Mouse (Mus musculus): ENCODE measurements around the gene Zfyve28.

Zfyve28 gene

DNA sequence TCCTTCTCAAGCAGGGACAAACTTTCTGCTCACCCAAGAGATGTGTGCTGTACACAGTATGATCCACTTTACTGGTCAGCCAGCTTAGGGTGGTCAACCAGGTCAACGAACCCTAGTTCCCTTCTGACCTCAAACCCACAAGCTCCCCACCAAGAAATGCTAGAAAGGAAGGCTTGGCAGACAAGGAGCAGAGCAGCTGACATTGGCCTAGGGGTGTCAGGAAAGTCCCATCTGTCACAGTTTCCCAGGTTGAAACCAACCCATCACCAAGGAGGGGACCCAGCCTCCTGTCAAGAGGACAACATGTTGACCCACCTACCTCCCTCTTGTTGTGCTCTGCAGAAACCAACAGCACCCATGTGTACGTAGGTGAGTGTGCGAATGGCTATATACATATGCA is 41.8 kb downstream of the Zfyve28 start:
- no peak for TF ChIP-seq GATA4 (IDR thresholded peaks at IDR 0.05; ENCODE audit: insufficient replicate concordance, low read length)

DNA sequence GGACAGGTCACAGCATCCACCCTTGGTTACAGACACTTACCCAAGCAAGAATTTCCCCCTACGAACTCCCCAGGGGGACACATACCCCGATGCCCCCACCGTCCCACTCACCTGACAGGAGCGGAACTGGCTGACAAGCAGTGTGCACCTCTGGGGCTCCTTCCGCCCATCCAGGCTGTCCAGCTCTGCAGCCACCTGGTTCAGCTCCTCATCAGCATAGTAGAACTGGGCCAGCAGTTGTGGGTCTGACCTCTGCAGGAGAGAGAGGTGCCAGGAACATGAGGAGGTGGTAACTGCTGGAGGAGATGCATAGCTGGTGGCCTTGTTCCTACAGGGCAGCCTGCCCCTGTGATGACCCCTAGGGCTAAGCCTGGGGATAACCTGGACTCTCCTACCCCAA is 45.2 kb downstream of the Zfyve28 start:
- no peak for TF ChIP-seq GATA4 (IDR thresholded peaks at IDR 0.05; ENCODE audit: insufficient replicate concordance, low read length)

DNA sequence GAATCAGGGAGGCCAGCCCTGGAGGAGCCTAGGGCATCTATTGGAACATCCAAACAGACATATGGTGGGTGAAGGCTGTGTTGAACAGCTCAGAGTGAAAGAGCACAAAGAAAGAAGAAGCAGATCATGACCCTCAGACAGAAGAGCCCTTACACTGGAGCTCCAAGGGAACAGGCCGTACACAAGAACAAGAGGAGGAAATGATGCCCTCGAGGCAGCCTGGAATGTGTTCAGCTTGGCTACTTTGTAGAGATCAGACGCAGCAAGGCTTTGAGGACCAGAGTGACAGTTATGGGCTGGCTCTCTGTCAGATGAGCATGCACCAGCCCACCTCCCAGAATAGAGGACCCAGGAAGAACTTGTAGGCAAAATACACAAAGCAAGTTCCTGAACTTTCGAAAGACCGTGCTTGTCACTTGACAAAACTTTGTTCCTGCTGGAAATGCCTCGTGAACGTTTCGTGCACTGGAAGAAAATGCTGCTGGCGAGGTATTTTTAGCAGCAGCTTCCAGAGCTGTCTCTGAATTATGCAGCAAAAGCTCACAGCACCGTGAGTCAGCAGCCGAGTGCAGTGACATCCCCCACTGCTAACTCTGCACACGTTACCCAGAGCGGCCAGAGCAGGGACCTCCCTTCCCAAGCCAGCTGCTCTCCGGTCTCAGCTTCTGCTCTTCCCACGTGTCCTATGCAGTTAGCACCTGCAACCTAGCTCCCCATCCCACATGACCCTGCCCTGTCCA is 45.9 kb downstream of the Zfyve28 start:
- TF ChIP-seq GATA4 (IDR thresholded peaks at IDR 0.05; ENCODE audit: insufficient replicate concordance, low read length), result no peak

DNA sequence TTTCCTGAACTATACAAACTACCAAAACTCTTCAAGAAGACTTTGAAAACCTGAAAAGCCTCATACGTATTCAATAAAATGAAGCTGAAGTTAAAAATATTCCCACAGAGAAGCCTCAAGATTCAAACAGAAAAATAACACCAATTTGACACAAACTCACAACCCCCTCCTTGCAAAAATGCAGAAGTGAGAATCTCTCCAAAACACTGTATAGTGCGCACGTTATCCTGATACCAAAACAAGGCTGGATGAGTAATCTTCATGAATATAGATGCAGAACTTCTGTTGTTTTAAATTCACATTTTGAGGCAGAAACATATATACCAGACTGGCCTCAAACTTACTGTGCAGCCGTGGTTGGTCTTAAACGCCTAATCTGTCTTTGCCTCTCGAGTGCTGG is 49.8 kb downstream of the Zfyve28 start:
- no peak for TF ChIP-seq GATA4 (IDR thresholded peaks at IDR 0.05; ENCODE audit: insufficient replicate concordance, low read length)

DNA sequence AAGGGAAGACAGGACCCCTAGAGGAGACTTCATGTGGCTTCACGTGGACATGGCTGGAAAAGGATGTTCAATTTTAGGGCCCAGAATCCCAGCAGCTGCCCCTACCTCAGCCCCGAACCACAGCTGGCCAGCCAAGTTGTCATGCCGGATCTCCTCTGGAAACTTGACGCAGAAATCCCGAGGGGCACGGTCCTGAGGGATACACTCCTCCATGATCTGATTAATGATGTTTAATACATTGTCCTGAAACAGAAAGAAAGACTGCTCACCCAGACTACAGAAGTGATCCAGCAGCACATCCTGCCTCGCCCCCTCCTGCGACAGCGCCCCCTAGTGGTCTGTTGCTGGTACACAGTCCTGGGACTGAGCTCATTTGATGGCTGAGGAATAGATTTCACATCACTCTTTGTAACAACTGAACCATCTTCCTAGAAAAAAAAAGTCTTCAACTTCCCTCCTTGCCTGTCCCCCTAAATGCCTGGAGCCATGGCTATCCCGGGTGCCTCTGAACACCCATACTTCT is 52.3 kb downstream of the Zfyve28 start:
- TF ChIP-seq GATA4 (IDR thresholded peaks at IDR 0.05; ENCODE audit: insufficient replicate concordance, low read length), result no peak

DNA sequence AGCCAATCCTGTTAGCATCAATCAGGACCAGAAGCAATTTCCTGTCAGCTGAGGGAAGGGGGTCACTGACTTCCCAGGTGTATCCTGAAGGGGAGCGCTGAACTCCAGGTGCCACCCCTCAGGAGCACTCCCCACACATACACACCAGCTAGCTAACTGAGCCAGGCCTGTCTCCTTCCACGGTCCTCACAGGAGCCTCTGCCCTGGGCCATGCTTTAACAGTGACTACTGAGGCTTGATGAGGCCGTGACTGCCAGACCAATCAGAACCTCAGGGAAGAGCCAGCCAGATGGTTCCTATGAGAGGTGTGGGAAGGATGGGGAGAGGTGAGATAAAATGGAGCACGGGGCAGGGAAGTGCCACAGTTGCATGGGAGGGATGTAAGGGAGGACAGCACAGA is 53.2 kb downstream of the Zfyve28 start:
- no peak for TF ChIP-seq GATA4 (IDR thresholded peaks at IDR 0.05; ENCODE audit: insufficient replicate concordance, low read length)

DNA sequence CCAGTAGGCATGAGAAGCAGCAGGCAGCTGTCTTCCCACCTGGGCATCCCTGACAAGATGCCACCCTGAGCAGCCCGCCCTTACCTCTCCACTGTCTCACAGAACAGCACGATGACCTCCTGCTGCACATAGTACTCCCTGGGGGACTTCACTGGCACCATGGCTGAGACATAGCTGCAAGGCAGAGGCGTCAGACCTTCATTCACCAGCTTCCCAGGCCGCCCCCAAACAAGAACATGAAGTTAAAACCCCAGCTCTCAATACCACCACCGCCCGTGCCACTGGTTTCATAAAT is 55.1 kb downstream of the Zfyve28 start:
- TF ChIP-seq GATA4 (IDR thresholded peaks at IDR 0.05; ENCODE audit: insufficient replicate concordance, low read length), result no peak

DNA sequence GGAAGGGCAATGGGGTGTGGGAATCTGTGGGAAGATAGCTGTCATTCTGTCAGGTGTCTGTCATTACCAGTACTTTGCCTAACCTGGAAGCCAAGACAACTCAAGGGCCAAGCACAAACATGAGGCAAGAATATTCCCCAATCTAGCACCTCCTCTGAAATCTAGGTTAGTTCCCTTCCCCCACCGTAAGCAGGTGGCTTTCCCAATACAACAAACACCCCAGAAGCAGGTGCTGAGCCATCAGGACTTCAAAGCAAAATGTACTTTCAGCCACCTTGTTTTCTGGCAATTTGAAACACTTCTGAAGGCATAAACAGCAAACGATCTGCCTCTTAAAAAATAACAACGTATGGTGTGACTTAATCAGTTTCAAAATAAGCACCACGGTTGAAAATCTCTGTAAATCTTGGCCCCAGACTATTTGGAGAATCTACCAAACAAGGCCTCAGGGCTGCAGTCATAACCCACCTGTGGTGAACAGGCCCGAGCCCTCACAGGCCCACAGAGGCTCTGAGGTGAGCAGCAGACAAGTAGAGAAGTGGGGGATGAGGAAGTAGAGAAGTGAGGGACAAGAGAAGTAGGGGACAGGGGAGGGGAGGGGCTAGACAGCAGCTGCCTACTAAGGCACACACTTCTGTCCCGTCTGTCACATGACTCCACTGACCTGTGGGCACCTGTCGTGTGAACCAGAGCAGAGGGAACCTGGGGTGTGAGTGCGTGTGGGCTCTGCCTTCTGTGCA is 55.6 kb downstream of the Zfyve28 start:
- TF ChIP-seq GATA4 (IDR thresholded peaks at IDR 0.05; ENCODE audit: insufficient replicate concordance, low read length), result no peak

DNA sequence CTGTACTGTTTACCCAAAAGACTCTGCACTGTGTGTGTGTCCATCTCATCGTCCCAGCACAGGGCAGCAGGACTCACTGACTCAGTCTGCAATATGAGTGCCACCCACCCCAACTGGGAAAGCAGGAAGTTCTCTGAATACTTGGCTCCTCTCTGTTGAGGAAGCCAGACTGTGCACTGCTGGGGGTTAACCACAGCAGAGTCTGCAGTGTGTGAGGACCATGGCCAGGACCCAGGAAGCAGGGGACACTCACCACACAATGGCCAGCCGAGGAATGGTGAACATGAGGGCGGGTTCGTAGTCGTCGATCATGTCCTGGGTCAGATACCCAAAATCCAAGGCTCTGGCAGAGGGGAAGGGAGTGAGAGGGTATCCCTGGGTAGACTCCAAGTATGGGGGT is 56.3 kb downstream of the Zfyve28 start:
- no peak for TF ChIP-seq GATA4 (IDR thresholded peaks at IDR 0.05; ENCODE audit: insufficient replicate concordance, low read length)

DNA sequence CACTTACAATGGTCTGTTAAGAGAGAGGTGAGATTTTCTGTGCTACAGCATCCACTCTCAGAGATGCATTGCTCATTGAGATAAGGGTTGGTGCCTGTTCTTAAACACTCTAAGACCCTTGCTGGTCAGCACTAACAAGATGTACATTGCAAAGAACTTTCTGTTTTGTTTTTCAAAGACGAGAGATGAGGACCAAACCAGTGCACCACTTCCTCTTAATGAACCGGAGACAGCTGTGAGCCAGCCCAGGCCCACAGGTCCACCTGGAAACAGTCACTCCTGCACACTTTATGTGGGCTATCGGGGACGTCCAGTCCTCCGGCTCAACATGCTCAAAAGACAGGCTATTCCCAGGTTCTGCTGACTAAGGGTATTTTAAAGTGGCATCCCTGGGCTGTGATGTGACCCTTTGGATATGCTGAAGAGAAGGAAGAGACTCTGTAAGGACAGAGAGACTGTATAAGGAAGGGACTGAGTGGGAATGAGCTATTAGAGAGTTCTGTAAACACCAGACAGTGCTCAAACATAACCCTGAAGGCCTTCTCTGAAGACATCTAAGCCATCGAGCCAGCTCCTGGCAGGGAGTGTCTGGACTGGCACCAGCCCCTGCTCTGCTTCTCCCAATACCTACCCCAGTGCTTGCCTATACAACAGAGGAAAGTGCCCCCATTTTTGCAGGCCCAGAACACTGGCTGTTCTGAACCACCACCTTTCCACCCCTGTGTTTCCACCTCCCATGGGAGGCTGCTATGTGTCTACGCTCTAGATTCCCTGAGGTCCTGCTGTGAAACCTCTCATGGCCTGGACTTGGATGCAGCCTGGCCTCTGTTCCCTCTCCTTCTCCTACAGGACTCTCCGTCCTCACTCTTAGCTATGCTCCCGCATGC is 57.4 kb downstream of the Zfyve28 start:
- TF ChIP-seq GATA4 (IDR thresholded peaks at IDR 0.05; ENCODE audit: insufficient replicate concordance, low read length), result no peak

DNA sequence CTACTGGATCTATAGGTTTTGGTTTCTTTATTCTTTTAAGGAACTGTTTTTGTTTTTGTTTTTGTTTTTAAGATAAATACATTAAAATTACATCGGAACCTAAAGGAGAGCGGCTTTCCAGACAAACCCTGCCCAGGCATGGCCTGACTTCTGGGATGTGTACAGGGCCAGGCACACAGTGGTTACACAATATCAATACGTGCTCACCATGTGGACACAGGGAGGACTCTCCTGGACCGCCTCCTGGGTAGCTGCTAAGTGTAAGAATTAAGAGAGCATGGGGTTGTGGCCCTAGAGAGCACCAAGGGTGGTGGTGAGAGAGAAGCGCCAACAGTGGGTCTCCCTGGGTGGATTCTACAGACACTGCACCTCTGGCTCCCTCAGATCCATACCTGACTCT is 58.7 kb downstream of the Zfyve28 start:
- no peak for TF ChIP-seq GATA4 (IDR thresholded peaks at IDR 0.05; ENCODE audit: insufficient replicate concordance, low read length)

DNA sequence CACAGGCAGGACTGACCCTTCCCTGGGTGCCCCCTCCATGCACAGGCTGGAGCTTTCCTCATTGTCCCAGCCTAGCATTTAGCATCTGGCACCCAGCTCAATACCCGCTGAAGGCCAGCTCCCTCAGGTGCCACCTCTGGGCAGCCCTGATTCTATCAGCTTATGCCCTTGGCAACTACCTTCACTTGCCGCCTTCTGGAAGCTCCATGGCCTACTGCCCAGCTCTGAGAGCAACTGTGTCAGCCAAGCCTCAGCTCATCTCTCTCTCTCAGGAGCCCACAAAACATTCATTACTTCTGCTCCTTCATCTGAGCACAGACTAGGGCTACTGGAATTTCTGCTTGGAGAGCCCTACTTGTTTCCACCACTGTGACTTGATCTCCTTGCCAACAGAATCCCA is 62.7 kb downstream of the Zfyve28 start:
- no peak for TF ChIP-seq GATA4 (IDR thresholded peaks at IDR 0.05; ENCODE audit: insufficient replicate concordance, low read length)

DNA sequence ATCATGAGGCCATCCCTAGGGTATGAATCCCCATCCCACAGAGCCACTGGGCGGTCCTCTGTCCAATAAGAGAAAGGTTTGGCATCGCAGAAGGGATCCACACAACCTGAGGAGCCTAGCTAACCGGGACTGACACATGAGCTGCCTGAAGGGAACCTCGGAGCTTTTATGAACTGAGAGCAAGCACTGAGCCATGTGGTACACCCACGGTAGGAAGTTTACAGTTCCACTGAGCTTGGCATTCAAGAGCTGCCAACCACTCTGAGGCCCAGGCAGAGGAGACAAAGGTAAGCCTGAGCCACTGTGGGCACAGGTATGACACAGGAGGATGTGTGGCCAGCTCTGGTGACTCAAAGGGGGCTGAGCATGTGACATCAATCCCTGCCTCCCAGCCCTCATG is 63.7 kb downstream of the Zfyve28 start:
- no peak for TF ChIP-seq GATA4 (IDR thresholded peaks at IDR 0.05; ENCODE audit: insufficient replicate concordance, low read length)

DNA sequence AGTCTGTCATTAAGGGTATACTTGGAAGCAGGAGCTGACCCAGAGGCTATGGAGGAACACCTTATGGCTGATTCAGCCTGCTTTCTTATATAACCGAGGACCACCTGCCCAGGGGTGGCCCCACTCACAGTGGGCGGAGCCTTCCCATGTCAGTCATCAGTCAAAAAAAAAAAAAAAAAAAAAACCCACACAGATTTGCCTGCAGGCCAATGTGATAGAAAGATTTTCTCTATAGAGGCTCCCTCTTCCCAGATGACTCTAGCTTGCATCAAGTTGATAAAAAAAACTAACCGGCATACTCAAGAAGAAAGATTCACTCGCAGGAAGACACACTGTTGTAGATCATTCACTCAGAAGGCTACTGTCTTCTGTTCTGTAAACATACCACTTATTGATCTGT is 68.2 kb downstream of the Zfyve28 start:
- no peak for TF ChIP-seq GATA4 (IDR thresholded peaks at IDR 0.05; ENCODE audit: insufficient replicate concordance, low read length)

DNA sequence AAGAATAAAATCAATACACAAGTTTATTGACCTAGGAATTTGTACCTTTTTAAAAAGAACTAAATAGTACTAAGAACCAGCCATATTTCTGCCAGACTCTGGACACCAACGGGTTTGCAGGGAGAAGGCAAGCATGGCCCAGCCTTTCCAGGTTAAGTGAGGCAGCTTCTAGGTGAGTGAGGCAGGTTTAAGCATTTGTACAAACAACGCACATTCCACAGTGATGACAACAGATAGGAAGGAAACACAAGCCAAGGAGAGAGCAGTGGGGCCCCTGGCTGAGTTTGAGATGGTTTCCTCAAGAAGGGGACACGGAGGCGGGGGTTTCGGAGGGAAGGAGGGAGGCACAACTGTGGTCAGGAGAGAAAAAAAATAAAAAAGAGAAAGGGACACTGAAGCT is 69.6 kb downstream of the Zfyve28 start:
- no peak for TF ChIP-seq GATA4 (IDR thresholded peaks at IDR 0.05; ENCODE audit: insufficient replicate concordance, low read length)

DNA sequence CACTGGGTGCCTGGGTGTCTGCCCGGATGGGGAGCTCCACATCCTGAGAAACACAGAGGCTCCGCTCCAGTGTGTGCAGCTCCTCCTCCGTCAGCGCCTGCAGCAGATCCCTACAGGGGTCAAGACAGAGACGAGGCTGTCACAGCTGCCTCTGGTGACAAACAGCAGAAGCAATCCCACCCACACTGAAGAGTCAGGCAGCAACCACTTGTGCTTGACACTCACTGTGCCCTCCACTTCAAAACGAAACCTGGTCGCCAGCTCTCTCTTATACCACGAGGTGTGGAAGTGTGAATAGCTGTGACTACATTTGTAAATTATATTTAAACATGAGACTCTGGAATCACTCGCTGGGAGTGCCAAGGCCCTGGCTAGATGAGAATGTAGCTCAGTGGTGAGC is 70.5 kb downstream of the Zfyve28 start:
- no peak for TF ChIP-seq GATA4 (IDR thresholded peaks at IDR 0.05; ENCODE audit: insufficient replicate concordance, low read length)

All from liver, adult (tissue).